Mouse (Mus musculus): ENCODE measurements around the gene Pex11b. TPM values are rescaled to one million over a fixed set of nuclear protein-coding genes. Genes with fewer than 3 reads are reported as not detected.
"Not testable (repeated sequence)": the region's sequence is repeated elsewhere in the genome, so short reads cannot be mapped to it uniquely, and the experiment has no call there.

Pex11b gene
- polyA plus RNA-seq, 1 experiment: 31.3 TPM

- TF ChIP-seq CTCF (IDR thresholded peaks at IDR 0.05; ENCODE audit: borderline replicate concordance, insufficient read depth, low read length) (no peak), POLR2A (IDR thresholded peaks at IDR 0.05; ENCODE audit: low read depth, low read length) (no peak)
- no peak overlapping the region for H3K27ac ChIP-seq (ENCODE audit: insufficient read depth, low read length)
- H3K4me1 ChIP-seq (ENCODE audit: control insufficient read depth, insufficient read depth, low read length): peaks cover 3% of the 10 kb centered on the region; the same call in 1 of the 2 replicates
- H3K4me3 ChIP-seq (ENCODE audit: insufficient read depth, low read length): no peak overlapping the region
Measured at GRCm38 (mm10) chr3:96647365-96647764, 12.2 kb downstream of the Pex11b start.

- peaks cover 14% of the 10 kb centered on the region for H3K4me1 ChIP-seq (ENCODE audit: control insufficient read depth, insufficient read depth, low read length)
- TF ChIP-seq CTCF (IDR thresholded peaks at IDR 0.05; ENCODE audit: borderline replicate concordance, insufficient read depth, low read length): no peak
- TF ChIP-seq POLR2A (IDR thresholded peaks at IDR 0.05; ENCODE audit: low read depth, low read length): no peak
- no peak overlapping the region for H3K4me3 ChIP-seq (ENCODE audit: insufficient read depth, low read length)
- no peak overlapping the region for H3K27ac ChIP-seq (ENCODE audit: insufficient read depth, low read length)
Measured at GRCm38 (mm10) chr3:96660901-96661300, 25.7 kb downstream of the Pex11b start.

GRCm38 (mm10) chr3:96662731-96663316, 27.6 kb downstream of the Pex11b start:
- no peak overlapping the region for H3K4me3 ChIP-seq (ENCODE audit: insufficient read depth, low read length)
- H3K27ac ChIP-seq (ENCODE audit: insufficient read depth, low read length): peak overlapping the region; percentile 65
- TF ChIP-seq CTCF (IDR thresholded peaks at IDR 0.05; ENCODE audit: borderline replicate concordance, insufficient read depth, low read length) (no peak), POLR2A (IDR thresholded peaks at IDR 0.05; ENCODE audit: low read depth, low read length) (no peak)
- H3K4me1 ChIP-seq (ENCODE audit: control insufficient read depth, insufficient read depth, low read length): peaks cover 14% of the 10 kb centered on the region

GRCm38 (mm10) chr3:96663432-96664239, 28.5 kb downstream of the Pex11b start:
- peak overlapping the region; percentile 69 for H3K27ac ChIP-seq (ENCODE audit: insufficient read depth, low read length)
- peaks cover 14% of the 10 kb centered on the region for H3K4me1 ChIP-seq (ENCODE audit: control insufficient read depth, insufficient read depth, low read length)
- TF ChIP-seq CTCF (IDR thresholded peaks at IDR 0.05; ENCODE audit: borderline replicate concordance, insufficient read depth, low read length): no peak
- no peak for TF ChIP-seq POLR2A (IDR thresholded peaks at IDR 0.05; ENCODE audit: low read depth, low read length)
- H3K4me3 ChIP-seq (ENCODE audit: insufficient read depth, low read length): no peak overlapping the region

GRCm38 (mm10) chr3:96665732-96666363, 30.7 kb downstream of the Pex11b start:
- not testable (repeated sequence) for H3K27ac ChIP-seq (ENCODE audit: insufficient read depth, low read length); H3K4me3 ChIP-seq (ENCODE audit: insufficient read depth, low read length)
- peaks cover 12% of the 10 kb centered on the region for H3K4me1 ChIP-seq (ENCODE audit: control insufficient read depth, insufficient read depth, low read length)

- Histone ChIP-seq H3K4me3 (ENCODE audit: insufficient read depth, low read length) (no peak overlapping the region), H3K4me1 (ENCODE audit: control insufficient read depth, insufficient read depth, low read length) (peaks cover 12% of the 10 kb centered on the region), H3K27ac (ENCODE audit: insufficient read depth, low read length) (no peak overlapping the region)
- TF ChIP-seq POLR2A (IDR thresholded peaks at IDR 0.05; ENCODE audit: low read depth, low read length) (no peak), CTCF (IDR thresholded peaks at IDR 0.05; ENCODE audit: borderline replicate concordance, insufficient read depth, low read length) (no peak)
Measured at GRCm38 (mm10) chr3:96666916-96667315, 31.7 kb downstream of the Pex11b start.

GRCm38 (mm10) chr3:96667316-96667715, 32.1 kb downstream of the Pex11b start:
- Histone ChIP-seq H3K4me1 (ENCODE audit: control insufficient read depth, insufficient read depth, low read length) (peaks cover 12% of the 10 kb centered on the region), H3K27ac (ENCODE audit: insufficient read depth, low read length) (no peak overlapping the region), H3K4me3 (ENCODE audit: insufficient read depth, low read length) (no peak overlapping the region)
- TF ChIP-seq POLR2A (IDR thresholded peaks at IDR 0.05; ENCODE audit: low read depth, low read length) (no peak), CTCF (IDR thresholded peaks at IDR 0.05; ENCODE audit: borderline replicate concordance, insufficient read depth, low read length) (peak; percentile 31; the same call in 1 of the 2 replicates)

- Histone ChIP-seq H3K4me1 (ENCODE audit: control insufficient read depth, insufficient read depth, low read length) (peaks cover 9% of the 10 kb centered on the region), H3K4me3 (ENCODE audit: insufficient read depth, low read length) (no peak overlapping the region), H3K27ac (ENCODE audit: insufficient read depth, low read length) (no peak overlapping the region)
- TF ChIP-seq POLR2A (IDR thresholded peaks at IDR 0.05; ENCODE audit: low read depth, low read length) (no peak), CTCF (IDR thresholded peaks at IDR 0.05; ENCODE audit: borderline replicate concordance, insufficient read depth, low read length) (no peak)
Measured at GRCm38 (mm10) chr3:96668424-96669067, 33.4 kb downstream of the Pex11b start.

- TF ChIP-seq CTCF (IDR thresholded peaks at IDR 0.05; ENCODE audit: borderline replicate concordance, insufficient read depth, low read length): no peak
- TF ChIP-seq POLR2A (IDR thresholded peaks at IDR 0.05; ENCODE audit: low read depth, low read length): no peak
- H3K4me1 ChIP-seq (ENCODE audit: control insufficient read depth, insufficient read depth, low read length): peaks cover 10% of the 10 kb centered on the region; the same call in 1 of the 2 replicates
- no peak within 1 kb of the TSS for H3K27ac ChIP-seq (ENCODE audit: insufficient read depth, low read length)
- H3K4me3 ChIP-seq (ENCODE audit: insufficient read depth, low read length): peak within 1 kb of the TSS; percentile 41
Measured at GRCm38 (mm10) chr3:96669727-96670468, 34.7 kb downstream of the Pex11b start, which contains the start of gene Ankrd35. Gene Ankrd35 (plus strand): TSS chr3:96670131.

All from embryonic fibroblast, embryonic 13.5 days (primary cell).